Mouse (Mus musculus) erythroblast, adult 5-6 weeks (primary cell): ENCODE data around the gene Aqp7. TPM values are rescaled to one million over a fixed set of nuclear protein-coding genes. Genes with fewer than 3 reads are reported as not detected.
A peak's percentile ranks its signal among the peaks of the same experiment; 100 is the strongest.

ENCODE experiments used
- ATAC-seq: replicated peaks from 2 replicates; pipeline ENCODE4 v1.8.0; 2016; ENCODE audit warnings: moderate number of reproducible peaks, mild to moderate bottlenecking, moderate TSS enrichment, inconsistent platforms; ENCODE audit not compliant: poor library complexity, low FRiP score, severe bottlenecking
- total RNA-seq, 2 experiments: library from RNA; stranded (forward) in 1 of 2; stranded (reverse) in 1 of 2; fragments of 150-400 nt in 1 of 2; fragments of 200-764, 138-1000 nt in 1 of 2; gene quantifications; 2 replicates each; pipeline versions ENCODE4 v1.2.3 to v1.2.4; 2015 to 2017; ENCODE audit warnings: low replicate concordance in 2 of 2

The Aqp7 gene
- total RNA-seq, 2 experiments from 2014 or later = not detected

DNA sequence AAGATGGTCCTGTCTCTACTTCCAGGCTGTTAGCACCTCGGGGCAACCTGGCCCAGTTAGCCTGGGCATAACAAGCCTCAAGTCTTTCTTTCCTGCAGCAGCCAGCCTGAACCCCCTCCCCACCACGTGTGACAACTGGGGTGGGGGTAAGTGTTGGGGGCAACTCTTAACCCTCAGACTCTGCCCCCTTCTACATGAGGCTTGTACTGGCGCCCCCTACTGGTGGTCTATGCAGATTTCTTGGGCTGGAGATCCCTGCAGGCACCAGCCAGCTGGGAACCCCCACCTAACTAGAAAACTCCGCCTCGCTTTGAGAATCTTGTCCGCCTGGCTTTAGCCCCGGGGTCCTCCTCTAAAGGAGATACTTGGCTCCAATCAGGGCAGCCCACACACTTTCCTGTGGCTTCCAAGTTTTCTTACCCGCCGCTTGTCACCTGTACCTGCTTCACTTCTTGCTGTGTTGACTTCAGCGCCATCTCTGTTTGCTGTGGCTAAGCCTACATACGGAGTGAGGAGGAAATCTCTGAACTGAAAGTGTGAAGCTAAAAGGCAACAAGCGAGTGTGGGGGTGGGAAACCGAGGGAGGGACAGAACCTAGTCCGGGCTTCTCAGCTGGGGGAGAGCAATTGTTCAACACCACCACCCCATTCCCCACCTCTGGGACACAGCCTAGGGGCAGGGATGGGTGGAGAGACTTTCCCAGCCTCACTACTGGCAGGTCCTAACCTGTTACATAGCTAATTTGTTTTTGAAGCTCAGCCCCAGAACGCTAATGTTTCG, 16.1 kb upstream of the Aqp7 start:
- no peak for ATAC-seq

GRCm38 (mm10) chr4:41063351-41063750, 15.4 kb upstream of the Aqp7 start:
- ATAC-seq = no peak

DNA sequence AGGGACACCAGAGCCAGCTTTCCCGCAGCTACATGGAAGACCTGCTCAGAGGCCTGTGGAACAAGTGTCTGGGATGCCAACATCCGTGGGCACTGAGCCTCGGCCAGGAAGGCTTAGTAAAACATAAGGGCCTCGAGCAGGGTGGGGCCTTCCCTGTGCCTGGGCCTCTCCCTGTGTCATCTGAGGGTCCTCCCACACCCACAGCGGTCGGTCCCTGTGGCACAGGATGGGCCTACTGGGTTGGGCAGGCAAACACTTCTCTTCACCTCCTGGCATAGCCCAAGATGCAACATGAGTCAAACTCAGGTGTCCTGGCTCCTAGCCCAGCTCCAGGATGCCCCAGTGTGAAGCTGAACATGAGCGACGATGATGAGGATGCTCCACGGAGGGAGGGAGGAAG, 9.4 kb upstream of the Aqp7 start:
- no peak for ATAC-seq

- ATAC-seq = no peak
Measured at GRCm38 (mm10) chr4:41056742-41057332, 8.9 kb upstream of the Aqp7 start.

DNA sequence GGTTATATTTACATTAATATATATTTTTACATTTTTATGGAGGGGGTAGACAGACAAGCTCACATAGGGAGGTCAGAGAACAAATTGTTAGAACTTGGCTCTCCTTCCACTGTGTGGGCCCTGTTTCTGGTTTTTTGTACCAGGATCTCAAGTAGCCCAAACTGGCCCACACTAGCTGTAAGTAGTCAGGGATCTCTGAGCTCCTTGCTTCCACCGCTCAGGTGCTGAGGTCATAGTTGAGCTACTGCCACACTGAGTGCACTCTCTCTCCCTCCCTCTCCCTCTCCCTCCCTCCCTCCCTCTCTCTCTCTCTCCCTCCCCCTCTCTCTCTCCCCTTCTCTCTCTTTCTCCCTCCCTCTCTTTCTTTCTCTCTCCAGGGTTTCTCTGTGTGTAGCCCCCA, 8.3 kb upstream of the Aqp7 start:
- no peak for ATAC-seq

GRCm38 (mm10) chr4:41055111-41055510, 7.2 kb upstream of the Aqp7 start:
- no peak for ATAC-seq

- no peak for ATAC-seq
Measured at GRCm38 (mm10) chr4:41051781-41052180, 3.8 kb upstream of the Aqp7 start.

DNA sequence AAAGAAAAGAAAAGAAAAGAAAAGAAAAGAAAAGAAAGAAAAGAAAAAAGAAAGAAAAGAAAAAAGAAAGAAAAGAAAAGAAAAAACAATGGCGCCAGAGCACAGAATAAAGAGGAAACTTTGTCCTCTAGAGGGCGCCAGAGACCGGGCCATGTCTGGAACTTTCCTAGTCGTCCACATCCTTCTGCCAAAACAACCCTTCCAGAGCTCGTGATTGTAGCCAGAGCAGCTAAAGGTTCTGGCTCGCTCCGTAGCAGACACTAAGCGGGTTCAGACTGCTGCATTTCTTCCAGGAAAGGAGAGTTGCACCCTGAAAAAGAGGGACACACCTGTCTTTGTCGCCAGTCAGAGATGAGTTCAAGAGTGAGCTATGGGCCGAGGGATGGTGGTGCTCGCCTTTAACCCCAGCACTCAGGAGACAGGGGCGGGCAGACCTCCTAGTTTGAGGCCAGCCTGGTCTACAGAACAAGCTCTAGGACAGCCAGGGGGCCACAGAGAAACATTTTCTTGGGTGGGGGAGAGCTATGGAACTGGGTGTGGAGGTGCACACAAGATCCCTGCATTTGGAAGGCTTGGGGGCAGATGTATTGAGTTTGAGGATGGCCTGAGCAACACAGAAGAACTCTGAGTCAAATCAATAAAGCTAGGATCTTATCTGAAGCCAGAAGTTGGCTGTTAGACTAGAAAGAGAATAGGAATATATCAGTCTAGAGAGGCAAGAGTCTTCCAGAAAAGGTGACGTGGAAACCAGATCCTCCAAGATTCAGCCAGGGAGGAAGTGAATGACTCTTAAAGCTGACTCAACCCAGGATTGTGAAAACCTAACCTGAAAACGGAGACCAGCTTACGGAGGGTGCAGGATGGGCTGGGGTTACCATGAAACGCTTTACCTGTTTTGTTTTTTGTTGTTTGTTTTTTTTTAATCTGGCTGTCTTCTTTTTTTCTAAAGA, 3.1 kb upstream of the Aqp7 start:
- ATAC-seq = peak; percentile 74

GRCm38 (mm10) chr4:41048926-41049325, 987 bp upstream of the Aqp7 start:
- no peak for ATAC-seq

GRCm38 (mm10) chr4:41046254-41046795, 1.6 kb downstream of the Aqp7 start:
- no peak for ATAC-seq

GRCm38 (mm10) chr4:41045288-41045687, 2.7 kb downstream of the Aqp7 start:
- ATAC-seq = no peak

DNA sequence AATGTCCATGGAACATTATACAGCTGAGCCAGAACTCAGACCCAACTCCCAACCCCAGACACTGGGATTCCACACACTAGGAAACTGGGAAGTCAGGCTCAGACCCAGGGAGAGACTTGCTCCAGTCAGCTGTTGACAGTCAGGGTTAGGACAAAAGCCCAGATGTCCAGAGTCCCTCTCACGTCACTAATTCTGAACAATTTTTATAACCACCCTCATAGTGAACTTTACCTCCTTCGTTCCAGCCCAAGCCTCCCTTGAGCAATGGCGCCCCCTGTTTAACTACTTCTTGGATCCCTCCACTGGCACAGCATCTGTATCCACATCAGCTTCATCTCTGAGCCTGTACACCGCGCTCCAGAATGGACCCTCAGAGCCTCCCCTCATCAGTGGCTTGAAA, 4.0 kb downstream of the Aqp7 start:
- no peak for ATAC-seq

DNA sequence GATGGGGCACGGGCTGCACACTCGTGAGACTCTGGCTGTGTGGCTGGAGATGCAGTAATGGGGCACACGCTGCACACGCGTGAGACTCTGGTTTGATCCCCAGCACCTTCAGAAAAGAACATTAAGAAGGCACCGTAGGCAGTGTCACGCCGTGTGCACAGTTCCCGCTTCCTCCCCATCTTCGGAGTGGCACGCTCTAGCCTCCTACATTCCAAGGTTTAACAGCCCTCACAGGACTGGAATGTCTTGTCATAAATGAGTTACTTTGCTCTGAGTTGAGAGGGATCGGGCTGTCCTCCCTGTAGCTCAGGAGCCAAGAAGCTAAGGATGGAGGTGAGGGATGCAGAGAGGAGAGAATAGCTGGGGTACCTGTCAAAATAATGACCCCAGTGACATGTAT, 5.1 kb downstream of the Aqp7 start:
- no peak for ATAC-seq

- ATAC-seq = no peak
Measured at GRCm38 (mm10) chr4:41040983-41041382, 7.0 kb downstream of the Aqp7 start.

DNA sequence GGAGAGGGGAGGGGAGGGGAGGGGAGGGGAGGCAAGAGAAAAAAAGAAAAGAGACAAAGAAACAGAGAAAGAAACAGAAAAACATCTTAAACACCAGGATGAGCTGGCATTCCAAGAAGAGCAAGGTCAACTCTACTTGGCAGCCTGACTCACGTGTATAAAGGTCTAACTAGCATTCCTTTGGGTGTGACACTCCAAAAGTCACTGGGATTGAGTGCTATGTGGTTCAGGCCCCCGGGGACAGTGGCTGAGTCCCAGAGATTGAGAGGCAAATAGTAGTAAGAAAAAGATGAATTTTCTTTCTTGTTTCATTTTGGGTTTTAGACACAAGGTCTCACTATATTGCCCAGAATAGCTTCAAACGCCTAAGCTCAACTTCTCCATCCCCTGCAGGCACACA, 10.0 kb downstream of the Aqp7 start:
- ATAC-seq = no peak

DNA sequence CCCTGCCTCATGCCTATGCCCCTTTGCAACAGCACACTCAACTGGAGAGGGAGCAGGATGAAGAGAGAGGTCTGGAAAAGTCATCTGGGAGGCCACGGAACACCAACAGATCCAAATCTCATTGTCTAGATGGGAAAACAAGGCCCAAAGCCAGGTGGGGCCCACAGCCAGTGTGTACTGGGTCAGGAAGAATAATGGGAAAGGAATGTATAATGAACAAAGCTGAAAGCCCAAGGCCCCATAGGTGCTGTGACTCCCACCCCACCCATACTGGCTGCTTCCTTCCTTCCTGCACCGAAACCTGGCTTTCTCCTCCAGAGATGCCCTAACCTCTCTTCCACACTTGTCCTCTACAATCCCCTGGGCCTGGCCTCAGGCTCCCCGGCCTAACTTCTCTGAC, 16.7 kb downstream of the Aqp7 start:
- ATAC-seq = no peak

DNA sequence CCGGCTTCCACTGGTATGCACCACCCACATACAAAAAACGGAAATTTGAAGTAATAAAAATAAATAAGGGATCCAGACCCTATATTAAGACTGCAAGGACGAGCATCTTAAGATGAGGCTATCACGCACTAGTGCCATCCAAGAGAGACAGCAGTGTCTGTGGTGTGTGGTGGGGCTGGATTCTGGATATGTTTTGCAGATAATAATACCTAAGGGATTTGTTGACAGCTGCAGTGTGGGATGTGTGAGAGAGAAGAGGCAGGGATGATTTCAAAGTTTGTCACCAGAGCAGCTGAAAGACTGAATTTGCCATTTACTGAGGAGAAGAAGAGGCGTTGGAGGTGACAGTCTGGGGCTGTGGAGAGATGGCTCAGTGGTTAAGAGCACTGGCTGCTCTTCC, 18.6 kb downstream of the Aqp7 start:
- ATAC-seq = no peak

- peak; percentile 65 for ATAC-seq
Measured at GRCm38 (mm10) chr4:41028272-41028671, 19.7 kb downstream of the Aqp7 start.

GRCm38 (mm10) chr4:41027872-41028271, 20.1 kb downstream of the Aqp7 start:
- ATAC-seq = peak; percentile 29

DNA sequence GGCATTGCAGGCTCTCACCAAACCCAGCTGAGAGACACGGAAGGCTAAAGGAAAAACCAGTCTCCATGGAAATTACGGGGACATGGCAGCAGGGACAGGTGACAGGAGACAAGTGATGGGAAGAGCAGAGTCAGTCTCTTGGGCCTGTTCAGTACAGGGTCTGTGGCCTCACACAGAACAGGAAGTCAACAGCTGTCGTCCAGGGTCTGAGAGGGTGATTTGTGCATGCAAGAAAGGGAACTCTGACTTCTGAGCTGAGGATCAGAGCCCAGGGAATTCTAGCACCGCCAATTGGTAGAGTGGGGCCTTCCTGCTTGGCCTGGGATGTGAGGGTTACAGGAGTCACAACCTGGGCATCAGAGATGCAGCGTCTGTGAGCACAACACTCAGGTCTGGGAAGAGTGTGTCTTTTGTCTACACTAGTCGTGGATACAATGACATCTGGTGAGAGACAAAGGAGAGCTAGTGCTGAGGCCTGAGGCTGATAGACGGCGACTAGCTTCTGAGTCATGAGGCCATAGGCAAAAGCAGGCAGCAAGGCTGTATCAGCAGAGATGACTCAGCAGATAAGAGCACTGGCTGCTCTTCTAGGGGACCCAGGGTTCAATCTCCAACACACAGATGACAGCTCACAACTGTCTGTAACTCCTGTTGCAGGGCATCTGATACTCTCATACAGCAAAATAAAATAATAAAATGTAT, 21.7 kb downstream of the Aqp7 start:
- ATAC-seq = 0 out of 2 replicates have a peak, but pooled peaks have one; percentile 43
